Mouse (Mus musculus): Measurements from ENCODE around the gene Nutm1. TPM values are rescaled to one million over a fixed set of nuclear protein-coding genes. Genes with fewer than 3 reads are reported as not detected.

Gene Nutm1
- polyA plus RNA-seq, 1 experiment from 2014 or later: not detected

DNA sequence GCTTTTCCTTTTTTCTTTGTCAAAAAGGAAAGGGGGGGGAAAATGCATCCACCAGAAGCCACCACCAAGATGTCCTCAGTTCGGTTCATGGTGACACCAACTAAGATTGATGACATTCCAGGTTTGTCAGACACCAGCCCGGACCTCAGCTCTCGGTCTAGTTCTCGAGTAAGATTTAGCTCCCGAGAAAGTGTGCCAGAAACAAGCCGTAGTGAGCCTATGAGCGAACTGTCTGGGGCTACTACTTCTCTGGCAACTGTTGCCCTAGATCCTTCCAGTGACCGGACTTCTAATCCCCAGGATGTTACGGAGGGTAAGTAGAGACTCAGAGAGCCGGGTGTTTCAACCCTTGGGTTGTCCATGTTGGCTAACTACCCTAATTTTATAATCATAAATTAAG lies 7.7 kb upstream of the Nutm1 start:
- Histone ChIP-seq H3K4me3 (ENCODE audit: low read depth, low read length) (no peak overlapping the region), H3K4me1 (ENCODE audit: control insufficient read depth, insufficient read depth, low read length) (no peaks in the 10 kb centered on the region), H3K4me2 (ENCODE audit: low read depth, low read length) (peak overlapping the region; percentile 82), H3K27ac (replicated peaks; ENCODE audit: low read depth, low read length) (no peak overlapping the region), H3K27me3 (ENCODE audit: control insufficient read depth, insufficient read depth, low read length) (no peaks in the 10 kb centered on the region), H3K9me3 (replicated peaks; ENCODE audit: control insufficient read depth, low read length) (no peaks in the 10 kb centered on the region), H3K9ac (replicated peaks; ENCODE audit: low read length) (no peak overlapping the region), H3K36me3 (replicated peaks; ENCODE audit: control insufficient read depth, insufficient read depth, low read depth, low read length) (no peaks in the 10 kb centered on the region)
- ATAC-seq (replicated peaks; ENCODE audit: insufficient number of reproducible peaks, low FRiP score, low TSS enrichment, low read depth) (no peak), DNase-seq (ENCODE audit: low spot score) (no peak)
- WGBS: 71% methylated on average over 10 of the region's 10 CpGs

DNA sequence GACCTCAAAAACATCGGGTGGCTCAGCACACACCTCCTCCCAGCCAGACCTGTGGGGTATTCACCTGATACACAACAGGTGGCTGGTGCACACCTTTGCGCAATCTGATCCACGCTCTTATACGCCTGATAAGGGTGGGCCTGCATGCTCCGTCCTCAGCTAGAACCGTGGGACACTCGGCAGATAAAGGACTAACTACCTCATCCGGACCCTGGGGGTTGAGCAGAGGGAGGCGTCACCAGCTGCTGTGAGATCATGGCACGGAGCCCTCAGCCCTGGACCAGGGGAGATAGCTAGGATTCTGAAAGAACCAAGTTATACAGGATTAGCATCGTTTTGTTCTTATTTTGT lies 7.1 kb upstream of the Nutm1 start, which contains the start of gene Gm21985:
TSS of gene Gm21985 (plus strand) at position 73 of the 351 bp plus-strand sequence.
- Histone ChIP-seq H3K9ac (replicated peaks; ENCODE audit: low read length) (peak within 1 kb of the TSS; percentile 79), H3K9me3 (replicated peaks; ENCODE audit: control insufficient read depth, low read length) (no peaks in the 10 kb centered on the region), H3K36me3 (replicated peaks; ENCODE audit: control insufficient read depth, insufficient read depth, low read depth, low read length) (no peaks in the 10 kb centered on the region), H3K27ac (replicated peaks; ENCODE audit: low read depth, low read length) (peak within 1 kb of the TSS; percentile 73), H3K4me3 (ENCODE audit: low read depth, low read length) (peak within 1 kb of the TSS; percentile 77), H3K27me3 (ENCODE audit: control insufficient read depth, insufficient read depth, low read length) (no peaks in the 10 kb centered on the region), H3K4me1 (ENCODE audit: control insufficient read depth, insufficient read depth, low read length) (no peaks in the 10 kb centered on the region), H3K4me2 (ENCODE audit: low read depth, low read length) (peak within 1 kb of the TSS; percentile 82)
- ATAC-seq (replicated peaks; ENCODE audit: insufficient number of reproducible peaks, low FRiP score, low TSS enrichment, low read depth): peak; percentile 34
- WGBS: 3% methylated on average over 11 of the region's 11 CpGs
- no peak for DNase-seq (ENCODE audit: low spot score)

DNA sequence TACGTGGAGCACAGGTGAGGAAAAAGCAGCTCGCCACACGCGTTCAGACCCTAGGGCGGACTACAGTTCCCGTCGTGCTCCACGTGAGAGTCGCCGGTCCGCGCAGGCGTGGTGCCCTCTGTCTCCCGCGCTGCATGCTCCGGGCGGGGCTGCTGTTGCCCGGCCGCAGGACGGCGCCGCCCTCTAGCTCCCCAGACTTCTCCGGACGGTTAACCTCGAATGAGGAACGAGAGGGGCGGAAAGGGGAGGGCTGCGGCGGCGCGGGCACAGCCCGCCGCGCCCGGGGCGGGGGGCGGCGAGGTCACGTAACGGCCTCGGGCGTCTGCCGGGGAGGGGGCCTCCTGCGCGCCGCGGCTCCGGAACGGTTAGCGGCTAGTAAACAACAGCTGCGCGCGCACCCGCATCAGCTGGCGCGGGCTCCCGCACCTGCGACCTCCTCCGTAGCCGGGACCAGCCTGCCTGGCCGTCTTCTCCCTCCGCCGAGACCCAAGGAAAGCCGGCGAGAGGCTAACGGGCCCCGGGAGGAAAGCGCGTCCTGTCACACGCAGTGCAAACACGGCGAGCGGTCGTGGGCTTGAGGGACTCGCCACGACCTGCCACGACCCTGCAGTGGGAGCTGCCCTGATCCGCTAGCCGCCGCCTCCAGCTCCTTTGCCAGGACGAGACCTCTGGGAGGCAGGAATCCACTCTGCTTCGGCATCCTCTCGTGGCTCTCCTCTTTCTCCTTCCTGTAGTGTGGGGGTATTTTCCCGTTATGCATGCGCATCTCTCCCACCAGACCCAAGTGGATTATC lies 6.6 kb upstream of the Nutm1 start, which contains the start of gene Slc12a6:
TSS of gene Slc12a6 (plus strand) at position 378 of the 794 bp plus-strand sequence.
- Histone ChIP-seq H3K27me3 (ENCODE audit: control insufficient read depth, insufficient read depth, low read length) (no peaks in the 10 kb centered on the region), H3K4me1 (ENCODE audit: control insufficient read depth, insufficient read depth, low read length) (no peaks in the 10 kb centered on the region), H3K9me3 (replicated peaks; ENCODE audit: control insufficient read depth, low read length) (no peaks in the 10 kb centered on the region), H3K27ac (replicated peaks; ENCODE audit: low read depth, low read length) (peak within 1 kb of the TSS; percentile 73), H3K36me3 (replicated peaks; ENCODE audit: control insufficient read depth, insufficient read depth, low read depth, low read length) (no peaks in the 10 kb centered on the region), H3K4me3 (ENCODE audit: low read depth, low read length) (peak within 1 kb of the TSS; percentile 77), H3K4me2 (ENCODE audit: low read depth, low read length) (peak within 1 kb of the TSS; percentile 82), H3K9ac (replicated peaks; ENCODE audit: low read length) (peak within 1 kb of the TSS; percentile 79)
- DNase-seq (ENCODE audit: low spot score): peak; percentile 92
- WGBS: under 1% methylated on average over 84 of the region's 85 CpGs
- peak; percentile 95 for ATAC-seq (replicated peaks; ENCODE audit: insufficient number of reproducible peaks, low FRiP score, low TSS enrichment, low read depth)

DNA sequence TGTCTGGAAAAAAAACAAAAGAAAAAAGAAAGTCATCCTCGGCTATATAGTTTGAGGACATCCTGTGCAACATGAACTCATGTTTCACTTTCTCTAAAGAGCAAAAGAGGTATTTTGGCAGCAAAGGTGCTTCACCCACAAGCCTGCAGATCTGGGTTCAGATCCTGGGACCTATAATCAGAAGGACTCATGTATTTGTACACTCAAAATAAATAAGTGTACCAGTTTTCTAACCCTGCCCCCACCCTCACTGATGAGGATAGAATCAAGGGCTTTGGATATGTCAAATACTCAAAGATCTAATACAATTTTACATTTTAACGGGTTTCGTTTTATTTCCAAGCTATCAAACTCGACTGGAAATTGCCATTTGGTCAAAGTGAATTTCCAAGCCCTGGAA lies 5.3 kb upstream of the Nutm1 start:
- WGBS: 79% methylated on average over 4 of the region's 4 CpGs
- no peaks in the 10 kb centered on the region for H3K9me3 ChIP-seq (replicated peaks; ENCODE audit: control insufficient read depth, low read length)
- no peak overlapping the region for H3K27ac ChIP-seq (replicated peaks; ENCODE audit: low read depth, low read length)
- H3K27me3 ChIP-seq (ENCODE audit: control insufficient read depth, insufficient read depth, low read length): no peaks in the 10 kb centered on the region
- no peaks in the 10 kb centered on the region for H3K4me1 ChIP-seq (ENCODE audit: control insufficient read depth, insufficient read depth, low read length)
- no peak overlapping the region for H3K4me3 ChIP-seq (ENCODE audit: low read depth, low read length)
- ATAC-seq (replicated peaks; ENCODE audit: insufficient number of reproducible peaks, low FRiP score, low TSS enrichment, low read depth) (no peak), DNase-seq (ENCODE audit: low spot score) (no peak)
- H3K9ac ChIP-seq (replicated peaks; ENCODE audit: low read length): no peak overlapping the region
- H3K4me2 ChIP-seq (ENCODE audit: low read depth, low read length): no peak overlapping the region
- H3K36me3 ChIP-seq (replicated peaks; ENCODE audit: control insufficient read depth, insufficient read depth, low read depth, low read length): no peaks in the 10 kb centered on the region

DNA sequence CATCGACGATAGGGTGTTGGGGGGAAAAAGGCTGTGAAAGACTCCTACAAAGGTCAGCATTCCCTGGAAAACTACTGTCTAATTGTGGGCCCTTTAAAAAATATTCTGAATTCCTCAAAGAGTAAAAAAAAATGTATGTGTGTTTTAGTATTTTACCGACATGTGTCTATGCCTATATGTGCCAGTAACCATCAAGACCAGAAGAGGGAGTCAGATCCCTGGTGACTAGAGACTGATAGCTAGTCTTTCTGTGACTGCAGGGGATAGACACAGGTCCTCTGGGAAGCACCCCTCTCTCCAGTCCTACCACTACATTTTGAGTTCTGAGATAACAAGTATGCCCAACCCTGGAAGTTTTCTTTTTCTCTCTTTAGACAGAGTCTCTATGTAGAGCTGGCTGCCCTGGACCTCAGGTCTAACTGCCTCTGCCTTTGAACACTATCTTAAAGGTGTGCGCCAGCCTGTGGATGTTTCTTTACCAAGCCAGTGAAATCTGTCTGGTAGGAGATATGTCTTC lies 3.7 kb upstream of the Nutm1 start:
- no peaks in the 10 kb centered on the region for H3K4me1 ChIP-seq (ENCODE audit: control insufficient read depth, insufficient read depth, low read length)
- ATAC-seq (replicated peaks; ENCODE audit: insufficient number of reproducible peaks, low FRiP score, low TSS enrichment, low read depth) (no peak), DNase-seq (ENCODE audit: low spot score) (no peak)
- no peak overlapping the region; the same call in 1 of the 2 replicates for H3K9ac ChIP-seq (replicated peaks; ENCODE audit: low read length)
- H3K4me2 ChIP-seq (ENCODE audit: low read depth, low read length): peak overlapping the region; percentile 63
- H3K9me3 ChIP-seq (replicated peaks; ENCODE audit: control insufficient read depth, low read length): no peaks in the 10 kb centered on the region
- H3K4me3 ChIP-seq (ENCODE audit: low read depth, low read length): peak overlapping the region; percentile 61
- H3K36me3 ChIP-seq (replicated peaks; ENCODE audit: control insufficient read depth, insufficient read depth, low read depth, low read length): no peaks in the 10 kb centered on the region
- 32% methylated on average over 4 of the region's 4 CpGs for WGBS
- H3K27me3 ChIP-seq (ENCODE audit: control insufficient read depth, insufficient read depth, low read length): no peaks in the 10 kb centered on the region
- no peak overlapping the region for H3K27ac ChIP-seq (replicated peaks; ENCODE audit: low read depth, low read length)

DNA sequence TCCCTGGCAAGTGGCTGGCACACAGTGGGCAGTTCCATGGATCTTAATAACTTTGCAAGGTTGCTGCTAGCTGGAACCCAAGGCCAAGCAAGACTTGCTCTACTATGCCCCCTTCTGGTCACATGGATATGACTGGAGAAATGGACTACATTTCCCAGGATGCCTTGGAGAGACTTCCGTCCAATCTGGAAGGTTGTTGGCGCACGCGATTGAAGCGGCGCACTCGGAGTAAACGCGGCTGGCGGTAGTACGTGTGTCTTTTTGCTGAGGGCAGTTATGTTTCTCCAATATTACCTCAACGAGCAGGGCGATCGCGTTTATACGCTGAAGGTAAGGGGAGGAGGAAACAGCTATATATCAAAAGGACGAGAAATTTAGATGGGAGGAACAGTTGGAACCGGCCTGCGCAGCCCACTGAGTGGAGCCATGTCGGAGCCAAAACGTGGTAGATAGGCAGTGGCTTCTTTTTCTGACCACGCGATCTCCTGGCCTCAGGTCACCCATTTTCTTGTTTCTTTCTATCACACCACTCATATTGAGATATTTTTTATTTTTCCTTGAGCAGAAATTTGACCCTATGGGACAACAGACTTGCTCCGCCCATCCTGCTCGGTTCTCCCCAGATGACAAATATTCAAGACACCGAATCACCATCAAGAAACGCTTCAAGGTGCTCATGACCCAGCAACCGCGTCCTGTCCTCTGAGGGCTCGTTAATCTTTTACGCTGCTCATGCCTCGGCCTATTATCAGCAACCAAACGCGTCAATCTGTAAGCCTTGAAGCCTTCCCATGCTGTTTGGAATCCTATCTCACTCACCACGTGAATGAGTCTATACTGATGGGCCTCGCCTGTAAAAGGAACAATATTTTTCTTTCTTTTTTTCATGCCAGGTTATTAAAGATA lies 2.9 kb upstream of the Nutm1 start, which contains the start of gene Nop10:
TSS of gene Nop10 (plus strand) at position 179 of the 906 bp plus-strand sequence.
- H3K4me3 ChIP-seq (ENCODE audit: low read depth, low read length): peak within 1 kb of the TSS; percentile 61
- DNase-seq (ENCODE audit: low spot score) (peak; percentile 95), ATAC-seq (replicated peaks; ENCODE audit: insufficient number of reproducible peaks, low FRiP score, low TSS enrichment, low read depth) (peak; percentile 41)
- H3K4me1 ChIP-seq (ENCODE audit: control insufficient read depth, insufficient read depth, low read length): no peaks in the 10 kb centered on the region
- H3K27me3 ChIP-seq (ENCODE audit: control insufficient read depth, insufficient read depth, low read length): no peaks in the 10 kb centered on the region
- H3K27ac ChIP-seq (replicated peaks; ENCODE audit: low read depth, low read length): no peak within 1 kb of the TSS
- under 1% methylated on average over 36 of the region's 36 CpGs for WGBS
- H3K4me2 ChIP-seq (ENCODE audit: low read depth, low read length): peak within 1 kb of the TSS; percentile 63
- no peaks in the 10 kb centered on the region for H3K36me3 ChIP-seq (replicated peaks; ENCODE audit: control insufficient read depth, insufficient read depth, low read depth, low read length)
- H3K9me3 ChIP-seq (replicated peaks; ENCODE audit: control insufficient read depth, low read length): no peaks in the 10 kb centered on the region
- peak within 1 kb of the TSS; percentile 67 for H3K9ac ChIP-seq (replicated peaks; ENCODE audit: low read length)

DNA sequence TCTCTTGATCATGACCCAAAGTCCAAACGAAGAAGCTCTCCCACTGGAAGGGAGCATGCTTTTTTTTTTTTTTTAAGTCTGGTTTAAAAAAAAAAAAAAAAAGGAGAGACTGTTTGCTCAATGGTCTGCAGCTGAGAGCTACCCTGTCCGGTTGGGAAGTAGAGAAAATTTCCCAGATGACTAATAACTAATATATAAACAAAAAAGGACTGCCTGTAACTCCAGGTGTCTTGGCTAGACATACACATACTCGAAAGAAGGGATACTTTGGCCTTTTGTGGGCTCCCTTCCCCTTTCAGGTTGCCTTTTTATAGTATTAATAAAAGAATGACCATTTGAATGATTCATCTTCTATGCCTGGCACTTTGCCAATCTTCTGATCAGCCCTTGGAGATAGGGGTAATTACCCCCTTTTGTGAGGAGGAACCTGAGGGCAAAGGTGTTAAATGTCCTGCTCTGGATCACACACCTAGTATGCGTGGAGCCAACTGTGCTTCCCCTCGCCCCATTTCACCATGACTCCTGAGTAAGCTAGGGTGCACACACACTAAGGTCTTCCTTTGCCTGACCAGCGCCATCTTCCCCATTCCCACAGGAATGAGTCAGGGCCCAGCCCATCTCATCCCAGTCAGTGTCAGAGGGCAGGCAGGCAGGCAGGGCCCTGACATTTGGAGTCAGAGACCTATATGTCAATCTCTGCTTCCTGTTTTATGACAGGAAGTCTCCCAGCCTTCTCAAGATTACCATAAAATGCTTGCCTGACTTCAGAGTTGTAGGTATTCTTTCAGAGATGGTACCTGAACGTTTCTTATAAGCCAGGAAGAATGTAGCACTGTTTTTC lies 4.2 kb downstream of the Nutm1 start:
- Histone ChIP-seq H3K9ac (replicated peaks; ENCODE audit: low read length) (no peak overlapping the region), H3K4me2 (ENCODE audit: low read depth, low read length) (no peak overlapping the region), H3K9me3 (replicated peaks; ENCODE audit: control insufficient read depth, low read length) (no peaks in the 10 kb centered on the region), H3K27ac (replicated peaks; ENCODE audit: low read depth, low read length) (no peak overlapping the region), H3K4me1 (ENCODE audit: control insufficient read depth, insufficient read depth, low read length) (no peaks in the 10 kb centered on the region), H3K36me3 (replicated peaks; ENCODE audit: control insufficient read depth, insufficient read depth, low read depth, low read length) (no peaks in the 10 kb centered on the region), H3K4me3 (ENCODE audit: low read depth, low read length) (no peak overlapping the region), H3K27me3 (ENCODE audit: control insufficient read depth, insufficient read depth, low read length) (no peaks in the 10 kb centered on the region)
- ATAC-seq (replicated peaks; ENCODE audit: insufficient number of reproducible peaks, low FRiP score, low TSS enrichment, low read depth) (no peak), DNase-seq (ENCODE audit: low spot score) (no peak)
- WGBS: 72% methylated on average over 7 of the region's 7 CpGs

Measured in embryonic facial prominence, embryonic 11.5 days (tissue).